Mouse (Mus musculus) bone marrow macrophage, adult 2 months (primary cell): ENCODE measurements around the gene Il16.

Experiments used
- CTCF ChIP-seq: IDR thresholded peaks from 2 replicates; pipeline ENCODE4 v1.5.1; 2012; ENCODE audit warnings: low read depth, mild to moderate bottlenecking, low read length, moderate library complexity
- POLR2A ChIP-seq: IDR thresholded peaks from 2 replicates; pipeline ENCODE4 v1.6.1; 2012; ENCODE audit warnings: mild to moderate bottlenecking, low read depth, low read length, borderline replicate concordance

DNA sequence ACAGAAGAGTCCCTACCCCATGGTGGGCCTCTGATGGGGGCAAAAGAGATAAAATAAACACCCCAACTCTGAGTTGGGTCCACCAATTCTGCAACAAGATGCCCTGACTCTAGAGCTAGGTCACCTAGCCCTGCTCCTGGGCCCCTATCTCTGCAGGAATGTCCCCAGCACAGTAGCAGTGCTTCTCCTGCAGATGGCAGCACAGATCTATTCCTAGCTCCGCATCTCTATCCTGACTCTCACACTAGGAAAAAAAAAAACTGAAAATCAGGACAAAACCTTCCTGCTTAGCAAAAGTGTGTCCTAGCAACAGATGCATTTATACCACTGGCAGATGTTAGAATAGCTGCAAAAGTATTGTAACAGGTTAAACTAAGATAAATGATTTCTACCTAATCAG, 76.8 kb downstream of the Il16 start:
- TF ChIP-seq CTCF (peak; percentile 36; the same call in 1 of the 2 replicates), POLR2A (no peak)
